Mouse (Mus musculus): ENCODE data around the gene Dnah3. TPM values are rescaled to one million over a fixed set of nuclear protein-coding genes. Genes with fewer than 3 reads are reported as not detected.

Gene Dnah3
- polyA plus RNA-seq, 1 experiment from 2014 or later, result 0.04 TPM

Other genes with a start within 250 kb of the Dnah3 start
- gene Lyrm1, start 199.4 kb downstream of the Dnah3 start, polyA plus RNA-seq (2014; fragmentation: Nextera tagmentation; extraction: Ambion mirVana), result 22.8 and 23.7 TPM in 2 replicates
- gene Dcun1d3, start 199.0 kb downstream of the Dnah3 start, polyA plus RNA-seq (2014; fragmentation: Nextera tagmentation; extraction: Ambion mirVana), result 12.2 and 15.1 TPM in 2 replicates
- gene Tmem159, start 7.1 kb upstream of the Dnah3 start, polyA plus RNA-seq (2014; fragmentation: Nextera tagmentation; extraction: Ambion mirVana), result 9.5 and 33.7 TPM in 2 replicates
- not detected in 2 replicates for gene Zp2, start 50.0 kb upstream of the Dnah3 start, polyA plus RNA-seq (2014; fragmentation: Nextera tagmentation; extraction: Ambion mirVana)
- not detected in 2 replicates for gene Anks4b, start 78.6 kb upstream of the Dnah3 start, polyA plus RNA-seq (2014; fragmentation: Nextera tagmentation; extraction: Ambion mirVana)
- 28.6 and 30.3 TPM in 2 replicates for gene Crym, start 106.8 kb upstream of the Dnah3 start, polyA plus RNA-seq (2014; fragmentation: Nextera tagmentation; extraction: Ambion mirVana)
- gene Abca14, start 108.7 kb upstream of the Dnah3 start, polyA plus RNA-seq (2014; fragmentation: Nextera tagmentation; extraction: Ambion mirVana), result not detected in 2 replicates
- not detected in 2 replicates for gene Abca15, start 233.4 kb upstream of the Dnah3 start, polyA plus RNA-seq (2014; fragmentation: Nextera tagmentation; extraction: Ambion mirVana)

Data from midbrain, embryonic 14.5 days (tissue).